Mouse (Mus musculus): ENCODE results near the gene Rad51d.

- TF ChIP-seq EP300 (IDR thresholded peaks at IDR 0.05) = no peak
- TF ChIP-seq CTCF (IDR thresholded peaks at IDR 0.05) = no peak
Observed at GRCm38 (mm10) chr11:82921691-82922090, 31.3 kb upstream of the Rad51d start.

Data from lung, postnatal 0 days (tissue).